Mouse (Mus musculus): ENCODE measurements at regions not wholly inside any gene's neighbourhood (a gene's known extent, or its start where the extent isn't known, plus 50 kb on each side); places are given as distances from the start of the nearest gene placed in this dataset.
A peak's percentile ranks its signal among the peaks of the same experiment; 100 is the strongest.

GRCm38 (mm10) chr6:49893113-49893512 lies 70.6 kb downstream of the Npy start:
- no peak overlapping the region for H3K4me2 ChIP-seq (ENCODE audit: low read depth, low read length)
- no peak for ATAC-seq (ENCODE audit: low read depth)
- 90% methylated on average over 7 of the region's 7 CpGs for WGBS
- no peaks in the 10 kb centered on the region for H3K4me1 ChIP-seq (ENCODE audit: control insufficient read depth, insufficient read depth, low read length)
- H3K36me3 ChIP-seq (ENCODE audit: control insufficient read depth, insufficient read depth, low read length): no peaks in the 10 kb centered on the region
- peaks cover 8% of the 10 kb centered on the region for H3K9me3 ChIP-seq (ENCODE audit: control insufficient read depth, low read length)
- H3K27me3 ChIP-seq (ENCODE audit: control insufficient read depth, insufficient read depth, low read length): no peaks in the 10 kb centered on the region
- H3K4me3 ChIP-seq (ENCODE audit: low read depth, low read length): no peak overlapping the region
- no peak overlapping the region for H3K9ac ChIP-seq (replicated peaks; ENCODE audit: low read depth, low read length)
- no peak overlapping the region for H3K27ac ChIP-seq (ENCODE audit: low read depth, low read length)

- WGBS: 100% methylated on average over 3 of the region's 3 CpGs
- no peak for ATAC-seq (ENCODE audit: low read depth)
- Histone ChIP-seq H3K36me3 (ENCODE audit: control insufficient read depth, insufficient read depth, low read length) (no peaks in the 10 kb centered on the region), H3K27ac (ENCODE audit: low read depth, low read length) (no peak overlapping the region), H3K9ac (replicated peaks; ENCODE audit: low read depth, low read length) (no peak overlapping the region), H3K4me1 (ENCODE audit: control insufficient read depth, insufficient read depth, low read length) (no peaks in the 10 kb centered on the region), H3K4me2 (ENCODE audit: low read depth, low read length) (no peak overlapping the region), H3K9me3 (ENCODE audit: control insufficient read depth, low read length) (0 out of 2 replicates have a peak, but pooled peaks cover 5% of the 10 kb centered on the region), H3K4me3 (ENCODE audit: low read depth, low read length) (no peak overlapping the region), H3K27me3 (ENCODE audit: control insufficient read depth, insufficient read depth, low read length) (no peaks in the 10 kb centered on the region)
These were observed 76.6 kb downstream of the Npy start for GRCm38 (mm10) chr6:49899146-49899545.

- H3K9me3 ChIP-seq (ENCODE audit: control insufficient read depth, low read length): no peaks in the 10 kb centered on the region
- H3K36me3 ChIP-seq (ENCODE audit: control insufficient read depth, insufficient read depth, low read length): no peaks in the 10 kb centered on the region
- no peak overlapping the region for H3K27ac ChIP-seq (ENCODE audit: low read depth, low read length)
- H3K27me3 ChIP-seq (ENCODE audit: control insufficient read depth, insufficient read depth, low read length): no peaks in the 10 kb centered on the region
- H3K4me2 ChIP-seq (ENCODE audit: low read depth, low read length): no peak overlapping the region
- H3K4me1 ChIP-seq (ENCODE audit: control insufficient read depth, insufficient read depth, low read length): no peaks in the 10 kb centered on the region
- H3K4me3 ChIP-seq (ENCODE audit: low read depth, low read length): no peak overlapping the region
- no peak overlapping the region for H3K9ac ChIP-seq (replicated peaks; ENCODE audit: low read depth, low read length)
- 81% methylated on average over 6 of the region's 6 CpGs for WGBS
- no peak for ATAC-seq (ENCODE audit: low read depth)
These were observed 79.0 kb downstream of the Npy start for GRCm38 (mm10) chr6:49901512-49901911.

- WGBS: 28% methylated on average over 6 of the region's 6 CpGs
- H3K36me3 ChIP-seq (ENCODE audit: control insufficient read depth, insufficient read depth, low read length): no peaks in the 10 kb centered on the region
- no peak overlapping the region for H3K4me2 ChIP-seq (ENCODE audit: low read depth, low read length)
- H3K27ac ChIP-seq (ENCODE audit: low read depth, low read length): no peak overlapping the region
- no peaks in the 10 kb centered on the region for H3K27me3 ChIP-seq (ENCODE audit: control insufficient read depth, insufficient read depth, low read length)
- no peak overlapping the region for H3K9ac ChIP-seq (replicated peaks; ENCODE audit: low read depth, low read length)
- H3K9me3 ChIP-seq (ENCODE audit: control insufficient read depth, low read length): no peaks in the 10 kb centered on the region
- H3K4me1 ChIP-seq (ENCODE audit: control insufficient read depth, insufficient read depth, low read length): no peaks in the 10 kb centered on the region
- no peak overlapping the region for H3K4me3 ChIP-seq (ENCODE audit: low read depth, low read length)
- ATAC-seq (ENCODE audit: low read depth): peak; percentile 68; the same call in 1 of the 2 replicates
These were observed 81.5 kb downstream of the Npy start for GRCm38 (mm10) chr6:49904001-49904400.

- Histone ChIP-seq H3K36me3 (ENCODE audit: control insufficient read depth, insufficient read depth, low read length) (no peaks in the 10 kb centered on the region), H3K4me2 (ENCODE audit: low read depth, low read length) (no peak overlapping the region), H3K4me3 (ENCODE audit: low read depth, low read length) (no peak overlapping the region), H3K9ac (replicated peaks; ENCODE audit: low read depth, low read length) (no peak overlapping the region), H3K9me3 (ENCODE audit: control insufficient read depth, low read length) (no peaks in the 10 kb centered on the region), H3K27me3 (ENCODE audit: control insufficient read depth, insufficient read depth, low read length) (no peaks in the 10 kb centered on the region), H3K27ac (ENCODE audit: low read depth, low read length) (no peak overlapping the region), H3K4me1 (ENCODE audit: control insufficient read depth, insufficient read depth, low read length) (no peaks in the 10 kb centered on the region)
- WGBS: 93% methylated on average over 2 of the region's 2 CpGs
- ATAC-seq (ENCODE audit: low read depth): no peak
These were observed 83.9 kb downstream of the Npy start for GRCm38 (mm10) chr6:49906456-49906855.

GRCm38 (mm10) chr6:49919089-49919812 lies 96.7 kb downstream of the Npy start:
- Histone ChIP-seq H3K4me2 (ENCODE audit: low read depth, low read length) (no peak overlapping the region), H3K4me1 (ENCODE audit: control insufficient read depth, insufficient read depth, low read length) (no peaks in the 10 kb centered on the region), H3K36me3 (ENCODE audit: control insufficient read depth, insufficient read depth, low read length) (no peaks in the 10 kb centered on the region), H3K27ac (ENCODE audit: low read depth, low read length) (no peak overlapping the region), H3K9ac (replicated peaks; ENCODE audit: low read depth, low read length) (no peak overlapping the region), H3K4me3 (ENCODE audit: low read depth, low read length) (no peak overlapping the region), H3K27me3 (ENCODE audit: control insufficient read depth, insufficient read depth, low read length) (no peaks in the 10 kb centered on the region), H3K9me3 (ENCODE audit: control insufficient read depth, low read length) (no peaks in the 10 kb centered on the region)
- 38% methylated on average over 7 of the region's 7 CpGs for WGBS
- ATAC-seq (ENCODE audit: low read depth): peak; percentile 72; the same call in 1 of the 2 replicates

GRCm38 (mm10) chr6:49919813-49920170 lies 97.3 kb downstream of the Npy start:
- Histone ChIP-seq H3K4me1 (ENCODE audit: control insufficient read depth, insufficient read depth, low read length) (no peaks in the 10 kb centered on the region), H3K27ac (ENCODE audit: low read depth, low read length) (no peak overlapping the region), H3K9me3 (ENCODE audit: control insufficient read depth, low read length) (no peaks in the 10 kb centered on the region), H3K4me2 (ENCODE audit: low read depth, low read length) (no peak overlapping the region), H3K4me3 (ENCODE audit: low read depth, low read length) (no peak overlapping the region), H3K9ac (replicated peaks; ENCODE audit: low read depth, low read length) (no peak overlapping the region), H3K27me3 (ENCODE audit: control insufficient read depth, insufficient read depth, low read length) (no peaks in the 10 kb centered on the region), H3K36me3 (ENCODE audit: control insufficient read depth, insufficient read depth, low read length) (no peaks in the 10 kb centered on the region)
- WGBS: 88% methylated on average over 1 of the region's 1 CpGs
- no peak; the same call in 1 of the 2 replicates for ATAC-seq (ENCODE audit: low read depth)

GRCm38 (mm10) chr6:49924296-49924695 lies 101.8 kb downstream of the Npy start:
- no peaks in the 10 kb centered on the region for H3K36me3 ChIP-seq (ENCODE audit: control insufficient read depth, insufficient read depth, low read length)
- H3K4me3 ChIP-seq (ENCODE audit: low read depth, low read length): no peak overlapping the region
- 75% methylated on average over 5 of the region's 5 CpGs for WGBS
- H3K4me1 ChIP-seq (ENCODE audit: control insufficient read depth, insufficient read depth, low read length): 0 out of 2 replicates have a peak, but pooled peaks cover 2% of the 10 kb centered on the region
- no peak overlapping the region for H3K9ac ChIP-seq (replicated peaks; ENCODE audit: low read depth, low read length)
- no peak overlapping the region for H3K4me2 ChIP-seq (ENCODE audit: low read depth, low read length)
- no peaks in the 10 kb centered on the region for H3K27me3 ChIP-seq (ENCODE audit: control insufficient read depth, insufficient read depth, low read length)
- no peak overlapping the region for H3K27ac ChIP-seq (ENCODE audit: low read depth, low read length)
- ATAC-seq (ENCODE audit: low read depth): no peak
- no peaks in the 10 kb centered on the region for H3K9me3 ChIP-seq (ENCODE audit: control insufficient read depth, low read length)

- no peak for ATAC-seq (ENCODE audit: low read depth)
- Histone ChIP-seq H3K9me3 (ENCODE audit: control insufficient read depth, low read length) (no peaks in the 10 kb centered on the region), H3K4me1 (ENCODE audit: control insufficient read depth, insufficient read depth, low read length) (0 out of 2 replicates have a peak, but pooled peaks cover 2% of the 10 kb centered on the region), H3K27ac (ENCODE audit: low read depth, low read length) (no peak overlapping the region), H3K9ac (replicated peaks; ENCODE audit: low read depth, low read length) (no peak overlapping the region), H3K4me3 (ENCODE audit: low read depth, low read length) (no peak overlapping the region), H3K4me2 (ENCODE audit: low read depth, low read length) (no peak overlapping the region), H3K27me3 (ENCODE audit: control insufficient read depth, insufficient read depth, low read length) (no peaks in the 10 kb centered on the region), H3K36me3 (ENCODE audit: control insufficient read depth, insufficient read depth, low read length) (no peaks in the 10 kb centered on the region)
- WGBS: 77% methylated on average over 4 of the region's 4 CpGs
These were observed 105.6 kb downstream of the Npy start for GRCm38 (mm10) chr6:49928075-49928474.
